Mouse (Mus musculus) thymus, adult 2 months (tissue): ENCODE data around the gene Cox11. TPM values are rescaled to one million over a fixed set of nuclear protein-coding genes. Genes with fewer than 3 reads are reported as not detected.

Experiments used
- DNase-seq: peaks from one replicate; pipeline ENCODE4 v3.0.0; 2021
- H3K27ac ChIP-seq: fragments of 200-500 bp; 2 replicates; pipeline ENCODE4 v1.5.1; 2012; ENCODE audit warnings: low read length, control low read depth; ENCODE audit not compliant: control insufficient read depth, insufficient read depth
- H3K27me3 ChIP-seq: fragments of 200-500 bp; 2 replicates; pipeline ENCODE4 v1.6.1; 2012; ENCODE audit warnings: mild to moderate bottlenecking, low read length, moderate library complexity, mixed read lengths; ENCODE audit not compliant: control insufficient read depth, insufficient read depth
- H3K36me3 ChIP-seq: fragments of 200-500 bp; 2 replicates; pipeline ENCODE4 v1.6.1; 2012; ENCODE audit warnings: mild to moderate bottlenecking, low read length, moderate library complexity; ENCODE audit not compliant: control insufficient read depth, insufficient read depth
- H3K4me1 ChIP-seq: fragments of 200-500 bp; replicated peaks from 2 replicates; pipeline ENCODE4 v1.6.1; 2012; ENCODE audit warnings: low read length; ENCODE audit not compliant: control insufficient read depth, insufficient read depth
- H3K4me3 ChIP-seq: fragments of 200-500 bp; 2 replicates; pipeline ENCODE4 v1.5.1; 2012; ENCODE audit warnings: mild to moderate bottlenecking, low read length, control low read depth, moderate library complexity; ENCODE audit not compliant: control insufficient read depth, insufficient read depth
- CTCF ChIP-seq: fragments of 200-500 bp; IDR thresholded peaks from 2 replicates; pipeline ENCODE4 v1.5.1; 2012; ENCODE audit warnings: mild to moderate bottlenecking, control low read depth, low read length, moderate library complexity, borderline replicate concordance; ENCODE audit not compliant: control insufficient read depth, poor library complexity, insufficient read depth; ENCODE audit errors: extremely low read depth
- POLR2A ChIP-seq: fragments of 200-500 bp; IDR thresholded peaks from 2 replicates; pipeline ENCODE4 v1.6.1; 2012; ENCODE audit warnings: mild to moderate bottlenecking, low read length, control low read depth, moderate library complexity; ENCODE audit not compliant: control insufficient read depth, poor library complexity, insufficient read depth; ENCODE audit errors: extremely low read depth
- WGBS: fragments of 180-500 bp; shearing (Covaris S2); methylation state at CpG from one replicate; pipeline ENCODE4 v1.1.7; 2018; 5-methylcytosine and 5-hydroxymethylcytosine counted together
- polyA plus RNA-seq: library from polyadenylated mRNA; depleted of rRNA; stranded (reverse); fragments of >200 nt; gene quantifications from 2 replicates; pipeline ENCODE4 v1.2.3, GENCODE M21; 2012

The Cox11 gene
- polyA plus RNA-seq, 1 experiment = 19.4 TPM

DNA sequence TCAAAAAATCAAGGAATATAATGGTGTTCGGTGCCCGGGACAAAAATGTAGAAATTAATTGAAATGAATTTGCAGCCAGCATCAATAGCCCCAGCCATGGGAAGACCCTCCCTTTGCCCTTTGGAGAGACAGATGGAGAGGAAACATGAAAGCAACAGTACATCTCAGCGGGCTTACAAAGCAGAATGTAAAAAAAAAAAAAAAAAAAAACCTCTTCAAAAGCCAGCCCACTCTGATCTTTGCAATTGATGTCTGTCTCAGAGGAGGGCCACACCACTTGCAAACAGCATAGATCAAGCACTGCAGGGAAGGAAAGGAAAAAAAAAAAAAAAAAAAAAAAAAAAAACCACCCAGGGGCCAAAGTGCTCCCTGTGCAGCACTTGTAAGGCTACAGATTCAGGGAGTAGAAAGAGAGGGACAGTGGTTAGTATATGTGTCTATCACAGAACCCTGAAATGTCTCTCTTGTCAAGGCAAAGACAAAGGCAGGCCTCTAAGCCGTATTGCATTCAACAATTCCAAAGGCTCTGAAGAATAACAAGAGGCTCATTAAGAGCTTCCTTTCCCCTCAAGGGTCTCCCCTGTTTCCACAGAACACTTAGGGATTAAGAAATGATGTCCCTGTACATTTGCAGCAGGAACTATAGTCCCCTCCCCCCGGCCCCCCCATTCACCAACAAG lies 25.8 kb downstream of the Cox11 start:
- DNase-seq = no peak
- H3K36me3 ChIP-seq = no peaks in the 10 kb centered on the region
- no peak overlapping the region for H3K4me3 ChIP-seq
- TF ChIP-seq POLR2A (no peak), CTCF (no peak)
- H3K27me3 ChIP-seq = no peaks in the 10 kb centered on the region
- H3K4me1 ChIP-seq = no peaks in the 10 kb centered on the region
- H3K27ac ChIP-seq = no peak overlapping the region
- 68% methylated on average over 5 of the region's 5 CpGs for WGBS

GRCm38 (mm10) chr11:90664345-90664986 lies 26.5 kb downstream of the Cox11 start:
- no peaks in the 10 kb centered on the region for H3K36me3 ChIP-seq
- H3K27ac ChIP-seq = no peak overlapping the region
- TF ChIP-seq POLR2A (no peak), CTCF (no peak)
- no peaks in the 10 kb centered on the region for H3K27me3 ChIP-seq
- DNase-seq = no peak
- H3K4me3 ChIP-seq = no peak overlapping the region
- 38% methylated on average over 8 of the region's 8 CpGs for WGBS
- no peaks in the 10 kb centered on the region for H3K4me1 ChIP-seq

DNA sequence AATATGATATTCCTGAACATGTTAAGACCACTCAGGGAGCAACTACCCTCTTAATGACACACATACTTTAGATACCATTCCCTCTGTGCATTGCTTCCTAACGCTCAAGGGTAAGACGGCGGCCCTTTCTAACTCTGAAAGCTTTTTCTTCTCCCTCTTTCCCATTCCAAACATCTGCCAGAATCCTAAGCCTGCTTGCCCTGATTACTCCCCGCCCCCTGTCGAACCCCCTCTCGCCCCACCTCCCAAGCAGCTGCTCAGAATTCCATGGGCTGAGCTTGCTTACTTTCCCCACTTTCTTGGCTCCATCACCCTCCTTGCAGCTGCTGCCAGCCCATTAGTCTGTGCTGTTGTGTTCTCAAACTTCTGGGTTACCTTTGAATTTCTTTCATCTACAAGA lies 27.2 kb downstream of the Cox11 start:
- WGBS = 97% methylated on average over 6 of the region's 6 CpGs
- Histone ChIP-seq H3K27me3 (no peaks in the 10 kb centered on the region), H3K4me1 (no peaks in the 10 kb centered on the region), H3K4me3 (no peak overlapping the region), H3K27ac (no peak overlapping the region), H3K36me3 (no peaks in the 10 kb centered on the region)
- TF ChIP-seq POLR2A = no peak
- TF ChIP-seq CTCF = no peak
- DNase-seq = no peak

- H3K4me3 ChIP-seq = no peak overlapping the region
- DNase-seq = no peak
- TF ChIP-seq CTCF = no peak
- no peak for TF ChIP-seq POLR2A
- H3K27me3 ChIP-seq = no peaks in the 10 kb centered on the region
- H3K36me3 ChIP-seq = no peaks in the 10 kb centered on the region
- H3K4me1 ChIP-seq = no peaks in the 10 kb centered on the region
- H3K27ac ChIP-seq = no peak overlapping the region
- 71% methylated on average over 3 of the region's 3 CpGs for WGBS
These were observed 28.3 kb downstream of the Cox11 start for GRCm38 (mm10) chr11:90666144-90666757.

GRCm38 (mm10) chr11:90666916-90667315 lies 28.9 kb downstream of the Cox11 start:
- H3K27ac ChIP-seq = no peak overlapping the region
- no peak overlapping the region for H3K4me3 ChIP-seq
- TF ChIP-seq POLR2A (no peak), CTCF (no peak)

GRCm38 (mm10) chr11:90667325-90667724 lies 29.4 kb downstream of the Cox11 start:
- Histone ChIP-seq H3K27me3 (no peaks in the 10 kb centered on the region), H3K36me3 (no peaks in the 10 kb centered on the region), H3K4me1 (no peaks in the 10 kb centered on the region), H3K27ac (no peak overlapping the region), H3K4me3 (no peak overlapping the region)
- 97% methylated on average over 6 of the region's 6 CpGs for WGBS
- no peak for TF ChIP-seq POLR2A
- TF ChIP-seq CTCF = no peak
- DNase-seq = no peak

More at GRCm38 (mm10) chr11:90666916-90667315, 28.9 kb downstream of the Cox11 start:
- Histone ChIP-seq H3K4me1 (no peaks in the 10 kb centered on the region), H3K27me3 (no peaks in the 10 kb centered on the region), H3K36me3 (no peaks in the 10 kb centered on the region)
- 95% methylated on average over 4 of the region's 4 CpGs for WGBS
- no peak for DNase-seq
